Mouse (Mus musculus): ENCODE results near the gene Ets1.

GRCm38 (mm10) chr9:32694916-32695490, 59.0 kb downstream of the Ets1 start:
- TF ChIP-seq GATA1 (IDR thresholded peaks at IDR 0.05; ENCODE audit: borderline replicate concordance, low read length) (no peak), FLI1 (IDR thresholded peaks at IDR 0.05; ENCODE audit: low read length) (no peak)
